Mouse (Mus musculus): ENCODE measurements at regions not wholly inside any gene's neighbourhood (a gene's known extent, or its start where the extent isn't known, plus 50 kb on each side); places are given as distances from the start of the nearest gene placed in this dataset.

DNA sequence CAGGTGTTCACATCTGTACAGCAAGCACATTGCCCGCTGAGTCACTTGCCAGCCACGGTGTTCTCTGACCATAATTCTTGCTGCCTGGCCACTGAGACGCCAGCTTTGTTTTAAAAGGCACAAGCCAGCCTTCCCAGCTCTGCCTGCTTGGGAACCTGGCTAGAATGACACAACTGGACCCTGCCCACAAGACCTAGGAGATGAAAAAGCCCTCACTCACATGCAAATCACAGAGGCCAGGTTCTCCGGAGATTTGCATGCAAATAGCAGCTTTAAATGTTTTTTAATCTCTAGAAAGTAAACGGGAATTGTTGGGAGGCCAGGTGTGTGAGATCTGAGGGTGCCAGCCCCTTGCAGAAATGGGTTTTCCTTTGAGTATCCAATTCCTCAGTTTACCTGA, 71.9 kb downstream of the 1810010D01Rik start:
- no peaks in the 10 kb centered on the region for H3K36me3 ChIP-seq (ENCODE audit: insufficient read depth)
- no peak for ATAC-seq
- no peaks in the 10 kb centered on the region for H3K4me1 ChIP-seq (ENCODE audit: insufficient read depth)
- no peak overlapping the region for H3K4me2 ChIP-seq (ENCODE audit: low read depth)
- no peak for DNase-seq
- H3K9ac ChIP-seq = no peak overlapping the region
- H3K27me3 ChIP-seq (ENCODE audit: insufficient read depth, low read length) = no peaks in the 10 kb centered on the region
- peaks cover 6% of the 10 kb centered on the region; the same call in 1 of the 2 replicates for H3K9me3 ChIP-seq (ENCODE audit: low read length)
- TF ChIP-seq CTCF (IDR thresholded peaks at IDR 0.05; ENCODE audit: low read depth) = no peak
- 21% methylated on average over 5 of the region's 5 CpGs for WGBS
- H3K4me3 ChIP-seq (ENCODE audit: low read depth, low read length) = no peak overlapping the region
- no peak overlapping the region for H3K27ac ChIP-seq (ENCODE audit: low read depth, low read length)

DNA sequence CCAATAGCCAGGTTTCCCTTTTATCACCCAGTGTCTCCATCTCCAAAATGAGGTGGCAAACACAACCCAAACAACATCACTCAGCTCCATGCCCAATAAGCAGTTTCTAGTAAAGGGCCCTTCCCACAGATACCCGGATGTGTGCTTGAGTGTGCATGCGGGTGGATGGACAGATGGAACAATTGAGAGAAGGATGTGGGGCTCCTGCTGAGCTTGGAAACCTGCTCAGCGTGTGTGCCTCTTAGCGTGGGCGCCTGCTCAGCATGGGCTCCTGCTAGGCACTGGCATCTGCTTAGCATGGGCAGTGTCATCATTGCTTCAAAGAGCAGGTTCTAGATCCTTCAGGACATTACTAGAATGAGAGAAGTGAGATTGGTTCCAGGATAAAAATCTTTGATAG, 75.4 kb downstream of the 1810010D01Rik start:
- H3K4me1 ChIP-seq (ENCODE audit: insufficient read depth) = no peaks in the 10 kb centered on the region
- DNase-seq (no peak), ATAC-seq (no peak)
- no peak for TF ChIP-seq CTCF (IDR thresholded peaks at IDR 0.05; ENCODE audit: low read depth)
- no peak overlapping the region for H3K4me2 ChIP-seq (ENCODE audit: low read depth)
- no peaks in the 10 kb centered on the region for H3K27me3 ChIP-seq (ENCODE audit: insufficient read depth, low read length)
- H3K27ac ChIP-seq (ENCODE audit: low read depth, low read length) = no peak overlapping the region
- H3K9ac ChIP-seq = no peak overlapping the region
- no peak overlapping the region for H3K4me3 ChIP-seq (ENCODE audit: low read depth, low read length)
- no peaks in the 10 kb centered on the region for H3K9me3 ChIP-seq (ENCODE audit: low read length)
- 88% methylated on average over 5 of the region's 5 CpGs for WGBS
- no peaks in the 10 kb centered on the region for H3K36me3 ChIP-seq (ENCODE audit: insufficient read depth)

DNA sequence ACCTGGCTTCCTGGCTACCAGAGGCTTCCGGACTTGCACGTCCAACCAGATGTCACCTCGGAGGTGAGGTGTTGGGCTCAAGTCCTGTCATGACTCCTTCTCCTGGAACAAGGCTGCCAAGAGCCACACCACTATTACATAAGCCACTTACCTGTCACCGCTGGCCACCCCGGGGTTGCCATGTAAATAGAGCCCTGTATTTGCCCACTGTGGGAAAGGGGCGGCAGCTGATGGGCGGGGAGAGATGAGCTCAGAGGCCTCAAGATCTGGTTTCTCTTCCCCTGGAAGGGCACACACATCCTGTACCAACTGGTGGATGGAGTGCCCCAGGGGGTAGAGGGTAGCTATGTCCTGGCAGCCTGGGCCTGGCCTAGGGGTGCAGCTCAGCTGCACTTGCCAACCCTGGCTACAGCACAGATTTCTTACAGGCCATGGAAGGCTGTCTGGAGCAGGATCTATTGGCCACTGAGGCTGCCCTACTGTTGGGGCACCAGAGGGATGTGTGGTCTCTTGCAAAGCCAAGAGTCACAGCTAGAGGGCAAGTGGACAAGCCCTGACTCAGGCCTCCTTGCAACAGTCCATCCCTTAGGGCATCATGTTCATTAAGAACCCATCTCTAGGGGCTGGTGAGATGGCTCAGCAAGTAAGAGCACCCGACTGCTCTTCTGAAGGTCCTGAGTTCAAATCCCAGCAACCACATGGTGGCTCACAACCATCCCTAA, 76.3 kb downstream of the 1810010D01Rik start:
- no peaks in the 10 kb centered on the region for H3K9me3 ChIP-seq (ENCODE audit: low read length)
- no peak overlapping the region for H3K9ac ChIP-seq
- H3K4me1 ChIP-seq (ENCODE audit: insufficient read depth) = no peaks in the 10 kb centered on the region
- 92% methylated on average over 8 of the region's 8 CpGs for WGBS
- ATAC-seq = no peak
- DNase-seq = no peak
- no peaks in the 10 kb centered on the region for H3K27me3 ChIP-seq (ENCODE audit: insufficient read depth, low read length)
- H3K36me3 ChIP-seq (ENCODE audit: insufficient read depth) = no peaks in the 10 kb centered on the region
- no peak for TF ChIP-seq CTCF (IDR thresholded peaks at IDR 0.05; ENCODE audit: low read depth)
- H3K4me3 ChIP-seq (ENCODE audit: low read depth, low read length) = no peak overlapping the region
- no peak overlapping the region for H3K4me2 ChIP-seq (ENCODE audit: low read depth)
- no peak overlapping the region for H3K27ac ChIP-seq (ENCODE audit: low read depth, low read length)

DNA sequence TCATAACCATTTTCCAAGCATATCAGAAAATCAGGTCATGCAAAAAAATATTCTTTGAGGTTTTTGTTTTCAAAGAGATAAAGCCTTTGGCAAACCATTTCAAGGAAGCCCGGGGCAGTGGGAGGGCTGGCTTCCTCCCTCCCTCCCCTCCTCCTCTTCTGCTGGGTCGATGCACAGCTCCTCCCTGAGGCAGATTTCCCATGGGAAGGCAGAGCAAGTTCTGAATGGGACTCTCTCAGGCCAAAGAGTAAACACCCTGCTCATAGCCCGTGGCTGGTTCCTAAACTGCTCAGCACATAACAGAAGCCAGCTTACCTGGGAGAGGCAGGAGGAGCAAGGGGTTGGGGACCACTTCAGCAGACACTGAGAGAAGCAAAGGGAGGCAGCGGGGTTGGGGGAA, 77.9 kb downstream of the 1810010D01Rik start:
- no peak overlapping the region for H3K27ac ChIP-seq (ENCODE audit: low read depth, low read length)
- H3K4me1 ChIP-seq (ENCODE audit: insufficient read depth) = no peaks in the 10 kb centered on the region
- no peak overlapping the region for H3K4me3 ChIP-seq (ENCODE audit: low read depth, low read length)
- no peaks in the 10 kb centered on the region for H3K27me3 ChIP-seq (ENCODE audit: insufficient read depth, low read length)
- TF ChIP-seq CTCF (IDR thresholded peaks at IDR 0.05; ENCODE audit: low read depth) = no peak
- H3K9ac ChIP-seq = no peak overlapping the region
- H3K9me3 ChIP-seq (ENCODE audit: low read length) = no peaks in the 10 kb centered on the region
- H3K4me2 ChIP-seq (ENCODE audit: low read depth) = no peak overlapping the region
- DNase-seq (no peak), ATAC-seq (no peak)
- no peaks in the 10 kb centered on the region for H3K36me3 ChIP-seq (ENCODE audit: insufficient read depth)
- 25% methylated on average over 4 of the region's 4 CpGs for WGBS

DNA sequence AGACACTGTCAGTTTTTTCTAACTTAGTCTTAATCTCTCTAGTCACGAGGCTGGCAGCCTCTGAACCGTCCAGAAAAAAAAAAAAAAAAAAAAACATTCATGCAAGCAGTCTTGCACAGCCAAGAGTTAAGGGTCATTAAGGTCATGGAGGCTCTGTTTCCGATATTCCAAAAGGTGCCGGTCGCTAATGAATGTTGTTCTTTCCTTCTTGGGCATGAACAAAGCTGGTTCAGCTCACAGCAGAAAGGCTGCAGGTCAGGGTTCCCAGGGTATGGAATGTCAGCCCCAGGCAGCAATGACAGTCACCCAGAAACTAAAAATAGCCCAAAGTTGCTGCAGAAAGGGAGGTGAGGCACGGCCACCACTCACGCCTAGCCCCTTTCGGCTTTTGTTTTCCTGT, 80.3 kb downstream of the 1810010D01Rik start:
- Histone ChIP-seq H3K4me2 (ENCODE audit: low read depth) (no peak overlapping the region), H3K36me3 (ENCODE audit: insufficient read depth) (no peaks in the 10 kb centered on the region), H3K9ac (no peak overlapping the region), H3K9me3 (ENCODE audit: low read length) (no peaks in the 10 kb centered on the region), H3K4me1 (ENCODE audit: insufficient read depth) (no peaks in the 10 kb centered on the region), H3K4me3 (ENCODE audit: low read depth, low read length) (no peak overlapping the region), H3K27ac (ENCODE audit: low read depth, low read length) (no peak overlapping the region), H3K27me3 (ENCODE audit: insufficient read depth, low read length) (no peaks in the 10 kb centered on the region)
- no peak for TF ChIP-seq CTCF (IDR thresholded peaks at IDR 0.05; ENCODE audit: low read depth)
- WGBS = 34% methylated on average over 8 of the region's 8 CpGs
- DNase-seq (no peak), ATAC-seq (no peak)

DNA sequence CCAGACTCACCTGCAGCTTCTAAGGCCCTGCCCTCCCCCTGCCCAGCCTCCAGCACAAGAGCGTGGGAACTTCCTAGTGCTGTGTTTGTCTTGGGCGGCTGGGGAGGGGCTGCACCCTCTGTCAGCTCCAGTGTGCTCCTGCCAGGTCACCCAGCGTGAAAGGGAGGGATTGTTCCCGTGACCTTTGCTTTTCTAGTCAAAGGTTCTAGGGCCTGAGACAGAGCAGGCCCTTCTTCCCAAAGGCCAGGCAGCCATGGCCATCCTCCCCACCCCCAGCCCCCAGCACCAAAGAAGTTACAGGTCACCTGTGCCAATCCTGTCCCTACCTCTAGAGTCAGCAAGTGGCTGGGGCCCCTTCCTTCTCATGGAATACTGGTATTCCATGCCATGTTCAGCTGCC, 80.7 kb downstream of the 1810010D01Rik start:
- Histone ChIP-seq H3K9ac (no peak overlapping the region), H3K9me3 (ENCODE audit: low read length) (no peaks in the 10 kb centered on the region), H3K4me3 (ENCODE audit: low read depth, low read length) (no peak overlapping the region), H3K4me1 (ENCODE audit: insufficient read depth) (no peaks in the 10 kb centered on the region), H3K36me3 (ENCODE audit: insufficient read depth) (no peaks in the 10 kb centered on the region), H3K27ac (ENCODE audit: low read depth, low read length) (no peak overlapping the region), H3K27me3 (ENCODE audit: insufficient read depth, low read length) (no peaks in the 10 kb centered on the region), H3K4me2 (ENCODE audit: low read depth) (no peak overlapping the region)
- ATAC-seq = no peak
- TF ChIP-seq CTCF (IDR thresholded peaks at IDR 0.05; ENCODE audit: low read depth) = no peak
- WGBS = 57% methylated on average over 4 of the region's 4 CpGs
- no peak for DNase-seq

DNA sequence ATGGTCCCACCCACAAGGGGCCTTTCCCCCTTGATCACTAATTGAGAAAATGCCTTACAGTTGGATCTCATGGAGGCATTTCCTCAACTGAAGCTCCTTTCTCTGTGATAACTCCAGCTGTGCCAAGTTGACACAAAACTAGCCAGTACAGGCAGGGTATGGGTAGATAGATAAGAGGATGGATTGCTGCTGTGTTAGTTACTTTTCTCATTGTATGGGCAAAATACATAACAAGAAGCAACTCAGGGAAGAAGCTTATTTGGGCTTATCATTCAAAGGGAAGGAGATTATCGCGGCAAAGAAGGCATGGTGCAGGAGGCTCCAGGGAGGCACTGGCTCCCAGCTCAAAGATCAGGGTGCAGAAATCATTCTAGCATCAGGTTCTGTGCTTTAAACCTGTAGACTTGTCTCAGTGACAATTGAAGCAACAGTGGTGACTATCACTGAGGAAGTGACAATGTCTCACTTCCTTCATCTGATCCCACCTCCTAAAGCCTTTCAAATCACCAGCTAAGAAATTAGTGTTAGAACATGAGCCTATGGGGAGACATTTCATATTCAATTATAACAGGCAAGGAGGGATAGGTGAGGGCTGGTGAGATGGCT, 83.8 kb downstream of the 1810010D01Rik start:
- Histone ChIP-seq H3K4me2 (ENCODE audit: low read depth) (no peak overlapping the region), H3K9ac (no peak overlapping the region), H3K27ac (ENCODE audit: low read depth, low read length) (no peak overlapping the region), H3K4me3 (ENCODE audit: low read depth, low read length) (no peak overlapping the region), H3K27me3 (ENCODE audit: insufficient read depth, low read length) (no peaks in the 10 kb centered on the region), H3K4me1 (ENCODE audit: insufficient read depth) (no peaks in the 10 kb centered on the region), H3K36me3 (ENCODE audit: insufficient read depth) (no peaks in the 10 kb centered on the region), H3K9me3 (ENCODE audit: low read length) (no peaks in the 10 kb centered on the region)
- no peak for DNase-seq
- no peak for TF ChIP-seq CTCF (IDR thresholded peaks at IDR 0.05; ENCODE audit: low read depth)
- 90% methylated on average over 2 of the region's 2 CpGs for WGBS
- no peak for ATAC-seq
